Mouse (Mus musculus) intestine, embryonic 15.5 days (tissue): ENCODE results near the gene Zfp384. TPM values are rescaled to one million over a fixed set of nuclear protein-coding genes. Genes with fewer than 3 reads are reported as not detected.

Source experiments
- ATAC-seq: fragments of 200-750 bp; cut with Nextera tagmentation; 2 replicates; pipeline ENCODE4 v1.8.0; 2017; ENCODE audit warnings: moderate TSS enrichment, moderate library complexity
- H3K27ac ChIP-seq: fragments of 300-500 bp; sonication (generic); 2 replicates; pipeline ENCODE4 v1.5.1; 2015; ENCODE audit warnings: mild to moderate bottlenecking, inconsistent platforms
- H3K27me3 ChIP-seq: fragments of 300-500 bp; sonication (generic); replicated peaks from 2 replicates; pipeline ENCODE4 v1.6.1; 2015; ENCODE audit warnings: inconsistent platforms
- H3K36me3 ChIP-seq: fragments of 300-500 bp; sonication (generic); 2 replicates; pipeline ENCODE4 v1.6.1; 2015; ENCODE audit warnings: inconsistent platforms
- H3K4me1 ChIP-seq: fragments of 300-500 bp; sonication (generic); replicated peaks from 2 replicates; pipeline ENCODE4 v1.6.1; 2015; ENCODE audit warnings: inconsistent platforms
- H3K4me2 ChIP-seq: fragments of 300-500 bp; sonication (generic); replicated peaks from 2 replicates; pipeline ENCODE4 v1.6.1; 2015; ENCODE audit warnings: mild to moderate bottlenecking, inconsistent platforms
- H3K4me3 ChIP-seq: fragments of 300-500 bp; sonication (generic); replicated peaks from 2 replicates; pipeline ENCODE4 v1.5.1; 2015; ENCODE audit warnings: inconsistent platforms
- H3K9ac ChIP-seq: fragments of 300-500 bp; sonication (generic); 2 replicates; pipeline ENCODE4 v1.6.1; 2015; ENCODE audit warnings: inconsistent platforms
- H3K9me3 ChIP-seq: fragments of 300-500 bp; sonication (generic); 2 replicates; pipeline ENCODE4 v1.6.1; 2016; ENCODE audit warnings: inconsistent platforms
- WGBS: fragments of 180-500 bp; shearing (Covaris S2); methylation state at CpG from one replicate; pipeline ENCODE4 v1.1.7; 2015; 5-methylcytosine and 5-hydroxymethylcytosine counted together
- polyA plus RNA-seq: library from polyadenylated mRNA; unstranded; fragments of >200 nt; fragmentation: Nextera tagmentation; extraction: Ambion mirVana; gene quantifications from 2 replicates; pipeline ENCODE4 v1.2.1, GENCODE M21; 2015

Zfp384 gene
- polyA plus RNA-seq, 1 experiment from 2014 or later: 13.4 TPM

GRCm38 (mm10) chr6:124995831-124996403 is 13.0 kb upstream of the Zfp384 start:
- WGBS: 61% methylated on average over 8 of the region's 8 CpGs
- Histone ChIP-seq H3K9ac (peak overlapping the region; percentile 10; the same call in 1 of the 2 replicates), H3K4me1 (peaks cover 10% of the 10 kb centered on the region), H3K27me3 (peaks cover 55% of the 10 kb centered on the region), H3K4me3 (no peak overlapping the region), H3K9me3 (no peaks in the 10 kb centered on the region), H3K36me3 (no peaks in the 10 kb centered on the region), H3K4me2 (peak overlapping the region; percentile 100), H3K27ac (no peak overlapping the region)
- no peak for ATAC-seq

- Histone ChIP-seq H3K4me3 (peak within 1 kb of the TSS; percentile 56), H3K27ac (no peak within 1 kb of the TSS), H3K9ac (peak within 1 kb of the TSS; percentile 61), H3K9me3 (no peaks in the 10 kb centered on the region), H3K4me2 (peak within 1 kb of the TSS; percentile 100), H3K4me1 (peaks cover 10% of the 10 kb centered on the region), H3K27me3 (peaks cover 59% of the 10 kb centered on the region), H3K36me3 (no peaks in the 10 kb centered on the region)
- WGBS: 1% methylated on average over 75 of the region's 78 CpGs
- peak; percentile 63 for ATAC-seq
Observed at GRCm38 (mm10) chr6:124996551-124997501, 12.1 kb upstream of the Zfp384 start, which contains the start of gene Pianp. Gene Pianp, plus strand, starts transcription at chr6:124996694.

- no peak overlapping the region for H3K27ac ChIP-seq
- H3K9me3 ChIP-seq: no peaks in the 10 kb centered on the region
- H3K4me2 ChIP-seq: peak overlapping the region; percentile 100; the same call in 1 of the 2 replicates
- H3K4me1 ChIP-seq: peaks cover 10% of the 10 kb centered on the region
- 15% methylated on average over 8 of the region's 8 CpGs for WGBS
- no peaks in the 10 kb centered on the region for H3K36me3 ChIP-seq
- no peak for ATAC-seq
- peaks cover 64% of the 10 kb centered on the region for H3K27me3 ChIP-seq
- H3K4me3 ChIP-seq: no peak overlapping the region
- no peak overlapping the region for H3K9ac ChIP-seq
Observed at GRCm38 (mm10) chr6:124998066-124998465, 10.9 kb upstream of the Zfp384 start.

- WGBS: 36% methylated on average over 14 of the region's 14 CpGs
- Histone ChIP-seq H3K27ac (no peak overlapping the region), H3K4me1 (peaks cover 13% of the 10 kb centered on the region), H3K36me3 (no peaks in the 10 kb centered on the region), H3K4me3 (no peak overlapping the region), H3K4me2 (no peak overlapping the region), H3K9ac (no peak overlapping the region), H3K9me3 (no peaks in the 10 kb centered on the region), H3K27me3 (peaks cover 68% of the 10 kb centered on the region)
- ATAC-seq: no peak
Observed at GRCm38 (mm10) chr6:124999091-124999490, 9.9 kb upstream of the Zfp384 start.

GRCm38 (mm10) chr6:124999546-124999945 is 9.4 kb upstream of the Zfp384 start:
- Histone ChIP-seq H3K27me3 (peaks cover 64% of the 10 kb centered on the region), H3K4me2 (no peak overlapping the region), H3K4me3 (no peak overlapping the region), H3K9ac (no peak overlapping the region), H3K4me1 (peaks cover 13% of the 10 kb centered on the region), H3K27ac (no peak overlapping the region), H3K9me3 (no peaks in the 10 kb centered on the region), H3K36me3 (no peaks in the 10 kb centered on the region)
- ATAC-seq: no peak
- WGBS: 31% methylated on average over 10 of the region's 10 CpGs

- Histone ChIP-seq H3K36me3 (no peaks in the 10 kb centered on the region), H3K27me3 (peaks cover 28% of the 10 kb centered on the region), H3K9ac (no peak overlapping the region), H3K4me1 (peaks cover 5% of the 10 kb centered on the region; the same call in 1 of the 2 replicates), H3K4me2 (no peak overlapping the region), H3K27ac (no peak overlapping the region), H3K4me3 (no peak overlapping the region), H3K9me3 (no peaks in the 10 kb centered on the region)
- 29% methylated on average over 3 of the region's 3 CpGs for WGBS
- ATAC-seq: no peak
Observed at GRCm38 (mm10) chr6:125003706-125004105, 5.2 kb upstream of the Zfp384 start.

- no peak for ATAC-seq
- no peaks in the 10 kb centered on the region for H3K9me3 ChIP-seq
- no peak overlapping the region for H3K27ac ChIP-seq
- H3K27me3 ChIP-seq: peaks cover 16% of the 10 kb centered on the region
- WGBS: 36% methylated on average over 3 of the region's 3 CpGs
- no peak overlapping the region for H3K4me3 ChIP-seq
- H3K4me1 ChIP-seq: peaks cover 9% of the 10 kb centered on the region
- H3K4me2 ChIP-seq: no peak overlapping the region
- H3K9ac ChIP-seq: no peak overlapping the region; the same call in 1 of the 2 replicates
- H3K36me3 ChIP-seq: no peaks in the 10 kb centered on the region
Observed at GRCm38 (mm10) chr6:125005086-125005485, 3.9 kb upstream of the Zfp384 start.

GRCm38 (mm10) chr6:125008060-125008459 is 885 bp upstream of the Zfp384 start:
- 41% methylated on average over 13 of the region's 13 CpGs for WGBS
- Histone ChIP-seq H3K4me1 (peaks cover 12% of the 10 kb centered on the region), H3K4me3 (peak overlapping the region; percentile 80), H3K36me3 (no peaks in the 10 kb centered on the region), H3K4me2 (peak overlapping the region; percentile 70), H3K9me3 (no peaks in the 10 kb centered on the region), H3K27me3 (peaks cover 4% of the 10 kb centered on the region; the same call in 1 of the 2 replicates), H3K27ac (peak overlapping the region; percentile 82; the same call in 1 of the 2 replicates), H3K9ac (peak overlapping the region; percentile 56; the same call in 1 of the 2 replicates)
- no peak for ATAC-seq

- Histone ChIP-seq H3K4me2 (peak overlapping the region; percentile 70), H3K4me3 (peak overlapping the region; percentile 80), H3K9ac (peak overlapping the region; percentile 93), H3K27ac (peak overlapping the region; percentile 98), H3K4me1 (peaks cover 8% of the 10 kb centered on the region), H3K36me3 (peaks cover 2% of the 10 kb centered on the region; the same call in 1 of the 2 replicates), H3K27me3 (peaks cover 2% of the 10 kb centered on the region; the same call in 1 of the 2 replicates), H3K9me3 (no peaks in the 10 kb centered on the region)
- ATAC-seq: peak; percentile 98
- whole genome bisulfite sequencing: under 1% methylated on average over 32 of the region's 34 CpGs
Observed at GRCm38 (mm10) chr6:125008586-125009128, 288 bp upstream of the Zfp384 start.

- WGBS: under 1% methylated on average over 67 of the region's 78 CpGs
- H3K27ac ChIP-seq: peak overlapping the region; percentile 98
- H3K9ac ChIP-seq: peak overlapping the region; percentile 93
- H3K9me3 ChIP-seq: no peaks in the 10 kb centered on the region
- peaks cover 4% of the 10 kb centered on the region; the same call in 1 of the 2 replicates for H3K36me3 ChIP-seq
- peak overlapping the region; percentile 79 for H3K4me2 ChIP-seq
- peaks cover 7% of the 10 kb centered on the region for H3K4me1 ChIP-seq
- no peaks in the 10 kb centered on the region for H3K27me3 ChIP-seq
- ATAC-seq: peak; percentile 93
- H3K4me3 ChIP-seq: peak overlapping the region; percentile 80
Observed at GRCm38 (mm10) chr6:125009181-125010073, 482 bp downstream of the Zfp384 start.

- H3K4me3 ChIP-seq: no peak overlapping the region
- H3K27ac ChIP-seq: no peak overlapping the region
- peaks cover 24% of the 10 kb centered on the region; the same call in 1 of the 2 replicates for H3K36me3 ChIP-seq
- ATAC-seq: no peak
- WGBS: 95% methylated on average over 3 of the region's 3 CpGs
- no peaks in the 10 kb centered on the region for H3K27me3 ChIP-seq
- H3K9me3 ChIP-seq: no peaks in the 10 kb centered on the region
- H3K4me2 ChIP-seq: no peak overlapping the region
- no peaks in the 10 kb centered on the region for H3K4me1 ChIP-seq
- H3K9ac ChIP-seq: no peak overlapping the region
Observed at GRCm38 (mm10) chr6:125017682-125018081, 8.7 kb downstream of the Zfp384 start.
